Mouse (Mus musculus) hindbrain, embryonic 11.5 days (tissue): ENCODE measurements at regions not wholly inside any gene's neighbourhood (a gene's known extent, or its start where the extent isn't known, plus 50 kb on each side); places are given as distances from the start of the nearest gene placed in this dataset.
"Not testable (repeated sequence)": the region's sequence is repeated elsewhere in the genome, so short reads cannot be mapped to it uniquely, and the experiment has no call there.

Experiments used
- ATAC-seq: fragments of 200-750 bp; cut with Nextera tagmentation; 2 replicates; pipeline ENCODE4 v1.8.0; 2017; ENCODE audit warnings: mild to moderate bottlenecking, moderate TSS enrichment, moderate library complexity; ENCODE audit not compliant: low FRiP score
- DNase-seq: peaks from one replicate; pipeline ENCODE4 v3.0.0-alpha.2; 2015; ENCODE audit warnings: low spot score
- H3K27ac ChIP-seq: fragments of 300-500 bp; sonication (generic); 2 replicates; pipeline ENCODE4 v1.5.1; 2014; ENCODE audit warnings: mild to moderate bottlenecking, low read depth, low read length
- H3K27me3 ChIP-seq: fragments of 300-500 bp; sonication (generic); 2 replicates; pipeline ENCODE4 v1.6.1; 2014; ENCODE audit warnings: mild to moderate bottlenecking, low read length, moderate library complexity, mixed read lengths; ENCODE audit not compliant: control insufficient read depth, insufficient read depth
- H3K36me3 ChIP-seq: fragments of 300-500 bp; sonication (generic); 2 replicates; pipeline ENCODE4 v1.6.1; 2014; ENCODE audit warnings: mild to moderate bottlenecking, low read length, moderate library complexity, mixed read lengths; ENCODE audit not compliant: control insufficient read depth, insufficient read depth
- H3K4me1 ChIP-seq: fragments of 300-500 bp; sonication (generic); replicated peaks from 2 replicates; pipeline ENCODE4 v1.6.1; 2014; ENCODE audit warnings: low read length, mixed read lengths; ENCODE audit not compliant: control insufficient read depth, insufficient read depth
- H3K4me2 ChIP-seq: fragments of 300-500 bp; sonication (generic); replicated peaks from 2 replicates; pipeline ENCODE4 v1.6.1; 2014; ENCODE audit warnings: mild to moderate bottlenecking, low read depth, low read length
- H3K4me3 ChIP-seq: fragments of 300-500 bp; sonication (generic); 2 replicates; pipeline ENCODE4 v1.5.1; 2014; ENCODE audit warnings: low read depth, low read length
- H3K9ac ChIP-seq: fragments of 300-500 bp; sonication (generic); 2 replicates; pipeline ENCODE4 v1.6.1; 2014; ENCODE audit warnings: low read depth, low read length
- H3K9me3 ChIP-seq: fragments of 300-500 bp; sonication (generic); 2 replicates; pipeline ENCODE4 v1.6.1; 2016; ENCODE audit warnings: low read length; ENCODE audit not compliant: control insufficient read depth
- WGBS: fragments of 180-500 bp; shearing (Covaris S2); extraction: QIAGEN DNeasy Blood & Tissue Kit; methylation state at CpG from one replicate; pipeline ENCODE4 v1.1.7; 2014; 5-methylcytosine and 5-hydroxymethylcytosine counted together

- no peaks in the 10 kb centered on the region for H3K27me3 ChIP-seq
- no peak overlapping the region for H3K4me2 ChIP-seq
- no peak overlapping the region for H3K9ac ChIP-seq
- 90% methylated on average over 10 of the region's 10 CpGs for WGBS
- H3K27ac ChIP-seq, result no peak overlapping the region
- DNase-seq (no peak), ATAC-seq (no peak)
- H3K36me3 ChIP-seq, result no peaks in the 10 kb centered on the region
- H3K4me3 ChIP-seq, result no peak overlapping the region
- no peaks in the 10 kb centered on the region for H3K9me3 ChIP-seq
- H3K4me1 ChIP-seq, result no peaks in the 10 kb centered on the region
Measured at GRCm38 (mm10) chr10:70846281-70847168, 190.8 kb upstream of the Phyhipl start.

GRCm38 (mm10) chr10:70843848-70844247 is 188.1 kb upstream of the Phyhipl start:
- H3K4me1 ChIP-seq, result no peaks in the 10 kb centered on the region
- no peak overlapping the region for H3K27ac ChIP-seq
- no peaks in the 10 kb centered on the region for H3K36me3 ChIP-seq
- 84% methylated on average over 2 of the region's 2 CpGs for WGBS
- DNase-seq (no peak), ATAC-seq (no peak)
- no peaks in the 10 kb centered on the region for H3K9me3 ChIP-seq
- no peaks in the 10 kb centered on the region for H3K27me3 ChIP-seq
- H3K9ac ChIP-seq, result no peak overlapping the region
- no peak overlapping the region for H3K4me2 ChIP-seq
- H3K4me3 ChIP-seq, result no peak overlapping the region

GRCm38 (mm10) chr10:70842176-70842838 is 186.5 kb upstream of the Phyhipl start:
- ATAC-seq (no peak), DNase-seq (no peak)
- no peaks in the 10 kb centered on the region for H3K27me3 ChIP-seq
- whole genome bisulfite sequencing, result 84% methylated on average over 4 of the region's 4 CpGs
- no peak overlapping the region for H3K9ac ChIP-seq
- no peaks in the 10 kb centered on the region for H3K4me1 ChIP-seq
- H3K4me2 ChIP-seq, result no peak overlapping the region
- H3K27ac ChIP-seq, result no peak overlapping the region
- H3K36me3 ChIP-seq, result no peaks in the 10 kb centered on the region
- H3K9me3 ChIP-seq, result no peaks in the 10 kb centered on the region; the same call in 1 of the 2 replicates
- no peak overlapping the region for H3K4me3 ChIP-seq

- H3K4me2 ChIP-seq, H3K36me3 ChIP-seq, H3K27me3 ChIP-seq, H3K27ac ChIP-seq, H3K4me3 ChIP-seq, H3K9ac ChIP-seq, H3K9me3 ChIP-seq, ATAC-seq, DNase-seq, H3K4me1 ChIP-seq: not testable (repeated sequence)
- 90% methylated on average over 2 of the region's 2 CpGs for WGBS
Measured at GRCm38 (mm10) chr10:70841179-70841578, 185.4 kb upstream of the Phyhipl start.

- Histone ChIP-seq H3K4me3 (no peak overlapping the region), H3K27ac (no peak overlapping the region), H3K4me2 (no peak overlapping the region), H3K9ac (no peak overlapping the region), H3K27me3 (no peaks in the 10 kb centered on the region), H3K9me3 (no peaks in the 10 kb centered on the region; the same call in 1 of the 2 replicates), H3K4me1 (no peaks in the 10 kb centered on the region), H3K36me3 (no peaks in the 10 kb centered on the region)
- WGBS, result 82% methylated on average over 4 of the region's 4 CpGs
- ATAC-seq (no peak), DNase-seq (no peak)
Measured at GRCm38 (mm10) chr10:70838147-70838546, 182.4 kb upstream of the Phyhipl start.

GRCm38 (mm10) chr10:70837326-70837725 is 181.6 kb upstream of the Phyhipl start:
- WGBS, result 85% methylated on average over 6 of the region's 6 CpGs
- Histone ChIP-seq H3K27ac (no peak overlapping the region), H3K9ac (no peak overlapping the region), H3K4me3 (no peak overlapping the region), H3K4me2 (no peak overlapping the region), H3K4me1 (no peaks in the 10 kb centered on the region), H3K27me3 (no peaks in the 10 kb centered on the region), H3K9me3 (no peaks in the 10 kb centered on the region; the same call in 1 of the 2 replicates), H3K36me3 (no peaks in the 10 kb centered on the region)
- DNase-seq (no peak), ATAC-seq (no peak)

GRCm38 (mm10) chr10:70832616-70833015 is 176.9 kb upstream of the Phyhipl start:
- no peaks in the 10 kb centered on the region for H3K9me3 ChIP-seq
- ATAC-seq, result no peak
- H3K27ac ChIP-seq, result no peak overlapping the region
- H3K36me3 ChIP-seq, result no peaks in the 10 kb centered on the region
- H3K4me2 ChIP-seq, result no peak overlapping the region
- H3K9ac ChIP-seq, result no peak overlapping the region
- 43% methylated on average over 4 of the region's 4 CpGs for WGBS
- no peaks in the 10 kb centered on the region for H3K4me1 ChIP-seq
- no peak for DNase-seq
- H3K4me3 ChIP-seq, result no peak overlapping the region
- no peaks in the 10 kb centered on the region for H3K27me3 ChIP-seq

- peak; percentile 70 for DNase-seq
- 13% methylated on average over 4 of the region's 4 CpGs for WGBS
- no peaks in the 10 kb centered on the region for H3K36me3 ChIP-seq
- no peak overlapping the region for H3K4me3 ChIP-seq
- no peak overlapping the region for H3K4me2 ChIP-seq
- no peak overlapping the region for H3K27ac ChIP-seq
- no peak overlapping the region for H3K9ac ChIP-seq
- ATAC-seq, result peak; percentile 89
- no peaks in the 10 kb centered on the region for H3K4me1 ChIP-seq
- no peaks in the 10 kb centered on the region for H3K9me3 ChIP-seq
- H3K27me3 ChIP-seq, result no peaks in the 10 kb centered on the region
Measured at GRCm38 (mm10) chr10:70828217-70828616, 172.5 kb upstream of the Phyhipl start.

GRCm38 (mm10) chr10:70827522-70827921 is 171.8 kb upstream of the Phyhipl start:
- H3K36me3 ChIP-seq, H3K4me1 ChIP-seq, H3K27me3 ChIP-seq, ATAC-seq, H3K27ac ChIP-seq, H3K4me2 ChIP-seq, H3K9ac ChIP-seq, DNase-seq, H3K4me3 ChIP-seq, H3K9me3 ChIP-seq: not testable (repeated sequence)
- 90% methylated on average over 2 of the region's 2 CpGs for WGBS
